Mouse (Mus musculus): ENCODE data around the gene Neb. TPM values are rescaled to one million over a fixed set of nuclear protein-coding genes. Genes with fewer than 3 reads are reported as not detected.

Neb gene
- total RNA-seq, 2 experiments from 2014 or later = 0.08 TPM; not detected in 1

- no peak for ATAC-seq (replicated peaks; ENCODE audit: low FRiP score, poor library complexity, severe bottlenecking)
Measured at GRCm38 (mm10) chr2:52315737-52316136, 62.5 kb downstream of the Neb start.

- ATAC-seq (replicated peaks; ENCODE audit: low FRiP score, poor library complexity, severe bottlenecking) = no peak
Measured at GRCm38 (mm10) chr2:52314922-52315730, 63.1 kb downstream of the Neb start.

- ATAC-seq (replicated peaks; ENCODE audit: low FRiP score, poor library complexity, severe bottlenecking) = no peak
Measured at GRCm38 (mm10) chr2:52310757-52311156, 67.5 kb downstream of the Neb start.

- no peak for ATAC-seq (replicated peaks; ENCODE audit: low FRiP score, poor library complexity, severe bottlenecking)
Measured at GRCm38 (mm10) chr2:52306635-52307034, 71.6 kb downstream of the Neb start.

GRCm38 (mm10) chr2:52304554-52304953 lies 73.7 kb downstream of the Neb start:
- no peak for ATAC-seq (replicated peaks; ENCODE audit: low FRiP score, poor library complexity, severe bottlenecking)

GRCm38 (mm10) chr2:52303405-52303804 lies 74.9 kb downstream of the Neb start:
- no peak for ATAC-seq (replicated peaks; ENCODE audit: low FRiP score, poor library complexity, severe bottlenecking)

- no peak for ATAC-seq (replicated peaks; ENCODE audit: low FRiP score, poor library complexity, severe bottlenecking)
Measured at GRCm38 (mm10) chr2:52297969-52298368, 80.3 kb downstream of the Neb start.

- no peak for ATAC-seq (replicated peaks; ENCODE audit: low FRiP score, poor library complexity, severe bottlenecking)
Measured at GRCm38 (mm10) chr2:52296779-52297178, 81.5 kb downstream of the Neb start.

- ATAC-seq (replicated peaks; ENCODE audit: low FRiP score, poor library complexity, severe bottlenecking) = no peak
Measured at GRCm38 (mm10) chr2:52287436-52287835, 90.8 kb downstream of the Neb start.

- no peak for ATAC-seq (replicated peaks; ENCODE audit: low FRiP score, poor library complexity, severe bottlenecking)
Measured at GRCm38 (mm10) chr2:52286421-52286820, 91.9 kb downstream of the Neb start.

- no peak for ATAC-seq (replicated peaks; ENCODE audit: low FRiP score, poor library complexity, severe bottlenecking)
Measured at GRCm38 (mm10) chr2:52272146-52272545, 106.1 kb downstream of the Neb start.

- ATAC-seq (replicated peaks; ENCODE audit: low FRiP score, poor library complexity, severe bottlenecking) = no peak
Measured at GRCm38 (mm10) chr2:52270911-52271310, 107.4 kb downstream of the Neb start.

GRCm38 (mm10) chr2:52262149-52262548 lies 116.1 kb downstream of the Neb start:
- no peak for ATAC-seq (replicated peaks; ENCODE audit: low FRiP score, poor library complexity, severe bottlenecking)

- ATAC-seq (replicated peaks; ENCODE audit: low FRiP score, poor library complexity, severe bottlenecking) = no peak
Measured at GRCm38 (mm10) chr2:52252037-52252436, 126.2 kb downstream of the Neb start.

- no peak for ATAC-seq (replicated peaks; ENCODE audit: low FRiP score, poor library complexity, severe bottlenecking)
Measured at GRCm38 (mm10) chr2:52248316-52248826, 129.9 kb downstream of the Neb start.

GRCm38 (mm10) chr2:52245091-52245490 lies 133.2 kb downstream of the Neb start:
- ATAC-seq (replicated peaks; ENCODE audit: low FRiP score, poor library complexity, severe bottlenecking) = no peak

- no peak for ATAC-seq (replicated peaks; ENCODE audit: low FRiP score, poor library complexity, severe bottlenecking)
Measured at GRCm38 (mm10) chr2:52242691-52243090, 135.6 kb downstream of the Neb start.

GRCm38 (mm10) chr2:52237892-52238291 lies 140.4 kb downstream of the Neb start:
- ATAC-seq (replicated peaks; ENCODE audit: low FRiP score, poor library complexity, severe bottlenecking) = no peak

- no peak for ATAC-seq (replicated peaks; ENCODE audit: low FRiP score, poor library complexity, severe bottlenecking)
Measured at GRCm38 (mm10) chr2:52227584-52227983, 150.7 kb downstream of the Neb start.

- no peak for ATAC-seq (replicated peaks; ENCODE audit: low FRiP score, poor library complexity, severe bottlenecking)
Measured at GRCm38 (mm10) chr2:52224366-52224765, 153.9 kb downstream of the Neb start.

- ATAC-seq (replicated peaks; ENCODE audit: low FRiP score, poor library complexity, severe bottlenecking) = no peak
Measured at GRCm38 (mm10) chr2:52220074-52220473, 158.2 kb downstream of the Neb start.

GRCm38 (mm10) chr2:52215945-52216344 lies 162.3 kb downstream of the Neb start:
- no peak for ATAC-seq (replicated peaks; ENCODE audit: low FRiP score, poor library complexity, severe bottlenecking)

Measured in erythroid progenitor cell, adult 5-6 weeks (primary cell).